Mouse (Mus musculus) Patski (cell line): ENCODE data around the gene Tas2r119. TPM values are rescaled to one million over a fixed set of nuclear protein-coding genes. Genes with fewer than 3 reads are reported as not detected.

Experiments
- ATAC-seq: fragments of 100-300 bp; one replicate; pipeline ENCODE4 v1.8.0; 2021
- CTCF ChIA-PET: fragments of 350-600 bp; sonication (Branson Sonifier 250); formaldehyde crosslinking; loops from one replicate; lab custom pipeline; 2022; ENCODE audit warnings: inconsistent platforms; lab: Charles Lee
- POLR2A ChIA-PET: fragments of 350-600 bp; sonication (Branson Sonifier 250); formaldehyde crosslinking; loops from one replicate; lab custom pipeline; 2022; ENCODE audit warnings: antibody characterized with exemption, inconsistent platforms; lab: Charles Lee
- DNase-seq: peaks from one replicate; pipeline ENCODE4 v3.0.0-alpha.2; 2011; ENCODE audit warnings: low read depth, low spot score
- H3K27me3 ChIP-seq: fragments of 371-371 bp; one replicate; pipeline ENCODE4 v1.5.1; 2021
- CTCF ChIP-seq: fragments of 100-300 bp; IDR thresholded peaks from one replicate; pipeline ENCODE4 v1.5.1; 2021
- in situ Hi-C: fragments of 300-500 bp; cut with MboI; formaldehyde crosslinking; loops from 3 replicates; pipeline ENCODE4 v1.11.1; 2018; ENCODE audit warnings: low pct_unique_long_range_greater_than_20kb, mixed read lengths
- polyA plus RNA-seq: library from polyadenylated mRNA; unstranded; gene quantifications from one replicate; pipeline ENCODE4 v1.2.3, GENCODE M21; 2021

The Tas2r119 gene
- polyA plus RNA-seq = not detected

DNA sequence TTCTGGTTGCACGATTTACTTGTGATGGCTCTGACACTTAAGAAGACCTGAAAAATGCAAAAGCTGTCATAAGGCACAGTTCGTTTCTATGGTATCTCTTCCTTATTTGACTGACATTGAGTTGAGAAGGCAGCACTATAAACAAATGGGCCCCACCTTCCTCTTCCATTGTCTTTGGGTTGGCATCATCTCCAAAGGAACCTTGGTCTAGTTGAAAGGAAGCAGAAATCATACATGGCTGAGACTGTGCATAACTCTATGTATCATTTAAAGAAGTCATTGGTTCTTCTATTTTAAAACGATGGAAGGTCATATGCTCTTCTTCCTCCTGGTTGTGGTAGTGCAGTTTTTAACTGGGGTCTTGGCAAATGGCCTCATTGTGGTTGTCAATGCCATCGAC lies at the start of gene Tas2r119:
Gene Tas2r119 (plus strand): TSS at position 301 of the 400 bp plus-strand sequence.
- in situ Hi-C loops = no loop called here
- no peak for TF ChIP-seq CTCF
- CTCF ChIA-PET = no interaction called here
- H3K27me3 ChIP-seq = peaks cover 6% of the 10 kb centered on the region
- no peak for ATAC-seq
- no peak for DNase-seq
- POLR2A ChIA-PET = no interaction called here

DNA sequence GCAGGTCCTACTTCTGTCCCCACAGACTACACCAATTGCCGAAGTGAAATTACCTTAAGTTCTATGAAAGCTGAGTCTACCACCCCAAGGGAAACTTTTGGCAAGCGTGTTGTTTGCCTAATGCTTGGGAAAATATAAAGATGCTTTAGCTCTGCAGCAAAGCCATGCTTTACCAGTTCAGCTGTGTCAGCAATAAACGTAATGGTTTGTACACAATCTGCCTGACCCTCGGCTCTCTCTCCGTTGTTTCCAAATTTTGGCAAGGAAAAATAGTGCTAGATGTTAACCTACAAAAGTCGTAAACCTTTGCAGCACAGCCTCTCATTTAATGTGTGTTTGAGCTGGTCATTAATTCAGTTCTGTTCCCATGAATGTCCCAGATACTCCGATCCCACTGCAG lies 44.8 kb upstream of the Tas2r119 start:
- in situ Hi-C loops = no loop called here
- peaks cover 12% of the 10 kb centered on the region for H3K27me3 ChIP-seq
- ATAC-seq (no peak), DNase-seq (no peak)
- TF ChIP-seq CTCF = no peak
- ChIA-PET CTCF (no interaction called here), POLR2A (no interaction called here)

DNA sequence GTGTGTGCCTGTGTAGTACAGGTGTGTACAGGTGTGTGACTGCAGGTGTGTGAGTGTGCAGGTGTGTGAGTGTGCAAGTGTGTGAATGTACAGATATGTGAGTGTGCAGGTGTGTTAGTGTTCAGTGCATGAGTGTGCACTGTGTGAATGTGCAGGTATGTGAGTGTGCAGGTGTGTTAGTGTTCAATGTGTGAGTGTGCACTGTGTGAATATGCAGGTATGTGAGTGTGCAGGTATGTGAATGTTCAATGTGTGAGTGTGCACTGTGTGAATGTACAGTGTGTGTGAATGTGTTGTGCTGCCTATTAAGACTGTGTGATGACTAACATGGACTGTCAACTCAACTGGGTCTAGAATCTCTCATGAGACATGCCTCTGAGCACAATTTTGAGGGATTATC lies 35.4 kb upstream of the Tas2r119 start:
- ChIA-PET POLR2A (no interaction called here), CTCF (no interaction called here)
- ATAC-seq = no peak
- no peak for DNase-seq
- peaks cover 13% of the 10 kb centered on the region for H3K27me3 ChIP-seq
- in situ Hi-C loops = no loop called here
- TF ChIP-seq CTCF = no peak

DNA sequence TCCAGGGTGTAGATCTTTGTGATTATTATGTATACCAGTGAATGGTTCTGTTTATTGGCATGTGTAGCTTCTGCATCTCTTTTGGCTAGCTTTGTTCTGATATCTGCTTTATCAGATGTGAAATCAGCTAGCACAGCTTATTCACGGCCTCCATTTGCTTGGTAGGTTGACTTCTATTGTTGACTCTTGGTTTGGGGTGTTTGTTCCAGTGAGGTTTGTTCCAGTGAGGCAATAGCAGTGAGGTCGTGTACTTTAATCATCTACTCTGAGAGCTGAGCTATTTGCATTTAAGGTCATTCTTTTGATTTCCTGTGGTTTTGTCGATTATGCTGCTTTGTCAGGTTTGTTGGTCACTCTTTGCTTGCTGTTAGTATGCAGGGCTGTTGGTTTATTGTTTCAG lies 32.8 kb upstream of the Tas2r119 start:
- CTCF ChIA-PET = no interaction called here
- no peak for ATAC-seq

DNA sequence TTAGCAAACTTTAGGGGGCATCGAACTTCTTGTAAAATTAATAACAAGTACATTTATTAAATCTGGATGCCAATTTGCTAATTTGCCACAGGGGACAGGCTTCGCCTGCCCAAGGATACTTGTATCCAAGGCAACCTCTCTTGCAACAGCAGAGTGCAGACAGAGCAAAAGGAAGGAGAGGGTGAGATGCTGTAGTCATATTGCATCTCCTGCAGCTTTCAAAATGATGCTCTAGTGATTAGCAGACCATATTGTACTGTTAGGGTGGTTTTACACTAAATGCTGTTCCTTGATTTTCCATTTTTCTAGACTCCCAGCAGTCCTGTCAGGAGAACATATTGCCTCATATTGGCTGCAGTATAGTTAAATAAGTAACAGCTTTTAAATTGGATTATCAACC lies 23.7 kb upstream of the Tas2r119 start:
- in situ Hi-C loops = no loop called here
- POLR2A ChIA-PET = no interaction called here
- H3K27me3 ChIP-seq = peaks cover 13% of the 10 kb centered on the region
- no peak for TF ChIP-seq CTCF
- no peak for DNase-seq
- ATAC-seq = no peak
- CTCF ChIA-PET = no interaction called here

More for the DNA sequence above, 32.8 kb upstream of the Tas2r119 start:
- in situ Hi-C loops = no loop called here
- TF ChIP-seq CTCF = no peak
- POLR2A ChIA-PET = no interaction called here
- no peak for DNase-seq
- H3K27me3 ChIP-seq = peaks cover 6% of the 10 kb centered on the region

DNA sequence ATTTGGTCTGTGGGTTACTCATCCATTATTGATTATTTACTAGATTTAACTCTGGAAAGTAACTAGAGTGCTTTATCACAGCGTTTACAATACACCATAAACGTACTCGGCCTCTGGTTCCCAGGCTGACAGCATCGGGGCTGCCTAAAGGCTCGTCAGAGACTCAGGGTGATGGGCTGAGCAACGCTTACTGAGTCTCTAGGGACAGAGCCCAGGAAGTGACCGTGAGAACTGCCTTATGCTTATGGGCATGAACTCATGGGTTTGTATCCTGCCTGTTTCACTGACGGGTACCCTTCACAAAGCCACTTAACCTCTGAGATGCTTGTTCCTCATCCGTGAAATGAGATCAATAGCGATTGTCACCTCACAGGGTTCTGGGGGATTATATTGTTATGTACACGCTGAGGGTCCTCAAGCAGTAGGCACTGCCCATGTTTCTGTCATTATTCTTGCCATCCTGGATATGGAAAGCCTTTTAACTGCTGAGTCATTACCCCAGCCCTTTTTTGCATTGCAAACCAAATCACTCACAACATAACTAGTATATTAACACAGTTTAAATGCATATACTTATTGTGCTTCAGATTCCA lies 23.1 kb upstream of the Tas2r119 start:
- H3K27me3 ChIP-seq = peaks cover 13% of the 10 kb centered on the region
- in situ Hi-C loops = no loop called here
- ATAC-seq (no peak), DNase-seq (no peak)
- CTCF ChIA-PET = no interaction called here
- no peak for TF ChIP-seq CTCF
- POLR2A ChIA-PET = no interaction called here

DNA sequence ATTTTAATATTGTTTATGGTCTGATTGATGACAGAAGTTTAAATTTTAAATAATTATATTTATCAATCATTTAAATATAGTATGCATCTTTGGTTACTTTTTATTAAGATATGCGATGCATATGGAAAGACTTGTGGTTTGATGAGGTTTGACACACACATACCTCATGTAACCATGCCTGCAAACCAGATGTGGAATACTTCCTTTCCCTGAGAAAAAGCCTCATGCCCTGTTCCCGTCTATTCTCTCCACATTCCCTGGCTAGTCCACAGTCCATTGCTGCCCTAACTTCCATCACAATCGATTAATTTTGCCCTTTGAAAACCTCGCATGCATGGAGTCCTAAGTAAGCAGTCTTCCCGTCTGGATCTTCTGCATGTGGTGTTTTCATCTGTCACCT lies 21.0 kb upstream of the Tas2r119 start:
- ChIA-PET POLR2A (no interaction called here), CTCF (no interaction called here)
- in situ Hi-C loops = no loop called here

DNA sequence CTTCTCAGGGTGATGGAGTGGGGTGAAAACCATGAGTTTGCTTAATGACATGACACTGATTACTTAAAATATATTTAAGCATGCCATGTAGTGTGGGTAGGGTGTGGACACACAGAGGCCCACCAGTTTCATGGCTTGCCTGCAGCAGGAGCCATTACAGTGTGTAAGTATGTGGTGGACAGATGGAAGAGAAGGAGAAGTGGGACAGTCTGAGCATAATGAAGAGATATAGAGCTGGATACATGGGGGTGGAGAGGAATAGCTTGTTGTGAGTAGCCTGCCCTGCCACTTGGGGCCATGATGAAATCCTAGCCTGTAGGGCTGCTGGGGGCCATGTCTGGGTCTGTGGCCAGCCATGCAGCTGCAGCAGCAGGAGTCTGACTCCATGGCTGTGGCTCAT lies 16.8 kb upstream of the Tas2r119 start:
- H3K27me3 ChIP-seq = peaks cover 20% of the 10 kb centered on the region
- in situ Hi-C loops = no loop called here
- TF ChIP-seq CTCF = no peak
- no peak for DNase-seq
- ATAC-seq = no peak
- ChIA-PET CTCF (interaction anchor here (1.0 to 1.4 kb wide), 2 partner anchors 9 to 518 kb away, joined by 3 to 5 read pairs; no protein-coding TSS in a partner anchor), POLR2A (interaction anchor here (0.6 kb wide), 1 partner anchor 444 kb away, joined by 3 read pairs; no protein-coding TSS in a partner anchor)

More for the DNA sequence above, 21.0 kb upstream of the Tas2r119 start:
- no peak for ATAC-seq
- DNase-seq = no peak
- no peak for TF ChIP-seq CTCF
- H3K27me3 ChIP-seq = peaks cover 18% of the 10 kb centered on the region

DNA sequence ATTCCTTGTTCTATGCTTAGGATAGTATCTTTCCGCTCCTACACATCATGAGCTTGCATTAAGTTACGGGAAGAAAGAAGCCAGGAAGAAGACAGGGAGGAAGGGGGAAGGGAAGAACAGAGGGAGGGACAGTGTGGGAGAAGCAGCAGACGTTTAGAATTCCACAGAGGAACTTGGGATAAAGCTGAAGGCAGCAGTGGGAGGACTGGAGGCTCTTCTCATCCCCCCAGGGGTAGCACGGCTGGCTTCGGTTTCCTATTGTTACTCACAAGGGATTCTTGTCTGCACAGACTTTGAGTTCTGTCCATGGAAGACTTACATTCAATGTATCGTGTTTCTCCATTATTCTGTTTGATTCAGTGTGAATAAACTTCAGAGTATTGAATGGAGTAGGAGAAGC lies 5.3 kb upstream of the Tas2r119 start:
- CTCF ChIA-PET = interaction anchor here (1.7 kb wide), 1 partner anchor 10 kb away, joined by 5 read pairs; no protein-coding TSS in a partner anchor
- TF ChIP-seq CTCF = no peak
- in situ Hi-C loops = no loop called here

DNA sequence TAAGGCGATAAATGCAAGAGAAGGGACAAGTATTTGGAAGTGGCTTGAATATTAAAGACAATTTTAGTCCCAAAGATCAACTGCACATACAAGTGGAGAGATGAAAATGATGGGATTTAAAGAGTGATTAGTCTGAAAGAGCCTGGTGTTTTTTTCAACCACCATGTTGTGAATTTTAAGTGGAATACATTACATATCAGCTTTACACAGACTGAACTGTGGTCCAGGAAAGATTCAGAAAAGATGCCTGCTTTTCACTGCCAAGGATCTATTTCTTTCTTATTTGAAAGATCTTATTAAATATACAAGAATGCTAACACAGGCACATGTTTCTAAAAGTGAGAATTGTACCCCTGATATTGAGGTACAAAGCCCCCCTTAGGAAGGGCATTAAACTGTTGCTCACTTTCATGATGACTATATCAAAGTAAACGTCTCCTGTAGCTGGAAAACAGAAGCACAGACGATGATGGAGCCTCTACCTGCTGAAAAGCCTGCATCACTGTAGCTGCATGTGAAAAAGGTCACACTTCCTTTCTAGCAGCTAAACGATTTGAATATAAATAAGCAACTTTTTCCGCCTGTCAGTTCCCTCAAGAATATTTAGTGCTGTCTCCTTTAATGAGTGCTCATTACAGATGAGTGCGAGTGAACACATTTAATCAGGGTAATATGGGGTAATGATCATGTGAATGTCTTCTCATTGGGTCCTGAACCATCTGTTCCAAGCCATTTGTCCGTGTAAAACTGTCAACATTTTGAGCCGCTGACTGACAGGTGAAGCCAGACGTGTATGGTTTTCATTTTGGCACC lies 4.7 kb upstream of the Tas2r119 start:
- CTCF ChIA-PET = interaction anchor here (1.7 kb wide), 1 partner anchor 11 kb away, joined by 5 read pairs; no protein-coding TSS in a partner anchor

More for the DNA sequence above, 5.3 kb upstream of the Tas2r119 start:
- H3K27me3 ChIP-seq = peaks cover 13% of the 10 kb centered on the region
- DNase-seq (no peak), ATAC-seq (no peak)
- POLR2A ChIA-PET = no interaction called here

DNA sequence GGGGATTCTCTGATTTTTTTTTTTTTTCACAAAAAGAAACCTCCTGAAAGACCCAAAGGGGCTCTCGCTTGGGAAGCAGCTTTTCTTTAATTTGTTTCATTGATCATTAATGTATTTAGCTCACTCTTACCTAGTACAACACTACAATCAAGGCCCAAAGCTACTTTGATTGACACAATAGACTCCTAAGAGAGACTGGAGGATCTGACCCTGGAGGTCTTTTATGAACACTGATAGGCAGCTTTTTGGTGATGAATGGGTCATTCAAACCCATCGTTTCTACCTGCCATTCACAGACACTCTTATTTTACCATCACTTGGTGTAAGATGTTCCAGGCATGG lies 4.1 kb upstream of the Tas2r119 start:
- in situ Hi-C loops = no loop called here

More for the DNA sequence above, 4.7 kb upstream of the Tas2r119 start:
- peaks cover 13% of the 10 kb centered on the region for H3K27me3 ChIP-seq
- ATAC-seq (no peak), DNase-seq (no peak)
- no peak for TF ChIP-seq CTCF
- POLR2A ChIA-PET = no interaction called here
- in situ Hi-C loops = no loop called here

More for the DNA sequence above, 4.1 kb upstream of the Tas2r119 start:
- POLR2A ChIA-PET = no interaction called here
- no peak for TF ChIP-seq CTCF
- DNase-seq (no peak), ATAC-seq (no peak)
- peaks cover 13% of the 10 kb centered on the region for H3K27me3 ChIP-seq
- CTCF ChIA-PET = no interaction called here
